Mouse (Mus musculus) E14TG2a.4 (cell line): ENCODE results near the gene Cdc37l1.

Experiments
- CTCF ChIP-seq: conservative IDR thresholded peaks from 2 replicates; pipeline ENCODE4 v1.5.1; 2014; ENCODE audit warnings: low read length
- POU5F1 ChIP-seq: IDR thresholded peaks from 2 replicates; pipeline ENCODE4 v1.6.1; 2014; ENCODE audit warnings: low read length, borderline replicate concordance

- no peak for TF ChIP-seq CTCF
- no peak for TF ChIP-seq POU5F1
Measured at GRCm38 (mm10) chr19:29069195-29069594, 79.0 kb downstream of the Cdc37l1 start.
